Mouse (Mus musculus): ENCODE measurements at regions not wholly inside any gene's neighbourhood (a gene's known extent, or its start where the extent isn't known, plus 50 kb on each side); places are given as distances from the start of the nearest gene placed in this dataset.
A peak's percentile ranks its signal among the peaks of the same experiment; 100 is the strongest.

DNA sequence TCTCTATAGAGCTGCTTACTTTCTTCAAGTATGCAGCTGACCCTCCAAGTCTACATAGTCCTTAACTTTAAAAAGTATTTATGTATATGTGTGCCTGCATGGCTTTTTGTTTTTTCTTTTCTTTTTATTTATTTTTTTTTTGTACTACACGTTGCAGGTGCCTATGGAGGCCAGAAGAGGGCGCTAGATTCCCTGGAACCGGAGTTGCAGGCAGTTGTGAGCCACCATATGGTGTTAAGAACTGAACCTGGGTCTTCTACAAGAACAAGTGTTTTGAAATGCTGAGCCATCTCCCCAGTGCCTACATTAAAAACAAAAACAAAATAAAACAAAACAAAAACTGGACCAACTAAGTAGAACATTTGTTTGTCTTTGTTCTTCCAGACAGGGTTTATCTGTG lies 325.9 kb upstream of the Dio3 start:
- DNase-seq (ENCODE audit: low spot score): no peak

DNA sequence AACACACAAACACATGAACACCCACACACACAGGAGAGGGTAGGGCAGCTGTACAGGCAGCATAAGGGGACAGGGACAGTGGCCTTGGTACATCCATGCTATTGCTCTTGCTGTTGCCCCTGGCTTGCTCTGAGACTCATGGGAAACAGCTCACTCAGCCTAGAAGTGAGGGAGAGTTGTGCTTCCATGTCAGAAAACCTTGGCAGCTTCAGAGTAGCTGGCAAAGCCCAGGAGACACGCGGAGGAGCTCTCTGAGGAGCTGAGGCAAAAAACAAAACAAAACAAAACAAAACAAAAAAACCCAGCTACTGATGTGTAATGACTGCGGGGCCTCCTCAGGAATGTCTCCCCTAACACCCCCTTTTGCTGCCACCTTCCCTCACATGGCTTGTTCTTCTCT lies 321.6 kb upstream of the Dio3 start:
- no peak for DNase-seq (ENCODE audit: low spot score)

DNA sequence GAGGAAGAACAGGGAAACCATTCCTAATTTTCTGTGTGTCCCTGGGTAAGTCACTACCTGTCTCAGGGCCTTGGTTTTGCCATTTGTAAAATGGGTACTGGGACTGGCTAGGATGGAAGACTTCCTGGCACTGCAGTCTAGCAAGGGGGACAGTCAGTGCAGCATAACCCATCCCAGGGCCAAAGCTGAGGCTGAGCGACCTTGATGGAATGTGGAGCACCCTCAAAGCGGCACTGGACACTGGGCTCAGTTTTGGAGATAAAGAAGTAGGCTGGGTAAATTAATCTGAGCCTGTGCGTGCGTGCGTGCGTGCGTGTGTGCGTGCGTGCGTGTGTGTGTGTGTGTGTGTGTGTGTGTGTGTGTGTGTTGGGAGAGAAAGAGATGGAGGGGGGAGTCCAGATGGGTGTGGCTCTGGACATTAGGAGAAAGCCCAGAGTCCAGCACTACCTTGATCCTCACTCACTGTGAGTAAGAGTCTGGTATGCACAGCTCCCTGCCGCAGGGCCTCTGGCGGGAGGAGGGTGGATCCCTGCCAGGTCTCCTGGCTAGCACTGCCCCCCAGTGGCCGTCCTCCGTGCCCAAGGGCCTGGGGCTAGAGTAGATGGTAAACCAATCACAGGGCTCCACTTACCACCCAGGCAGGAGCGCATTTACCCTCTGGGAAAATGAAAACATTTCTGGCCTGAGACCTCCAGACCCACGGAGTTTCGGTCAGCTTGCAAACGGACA lies 320.3 kb upstream of the Dio3 start:
- DNase-seq (ENCODE audit: low spot score): peak; percentile 72

DNA sequence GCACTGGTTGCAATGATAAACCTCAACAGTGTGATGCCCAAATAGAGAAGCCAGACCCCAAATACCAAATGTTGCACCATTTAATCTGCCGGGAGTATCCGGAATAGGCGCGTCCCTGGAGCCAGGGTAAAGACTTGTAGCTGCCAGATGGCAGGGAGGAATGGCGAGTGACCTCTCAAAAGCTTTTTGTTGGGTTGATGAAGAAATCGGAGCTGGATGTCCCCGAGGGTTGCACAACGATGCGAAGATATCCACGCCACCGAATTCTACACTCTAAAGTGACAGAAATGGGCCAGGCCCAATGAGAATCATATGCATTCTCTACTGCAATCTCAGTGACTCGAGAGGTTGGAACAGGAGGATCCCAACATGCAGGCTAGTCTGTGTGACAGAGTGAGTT lies 312.1 kb upstream of the Dio3 start:
- no peak for DNase-seq (ENCODE audit: low spot score)

DNA sequence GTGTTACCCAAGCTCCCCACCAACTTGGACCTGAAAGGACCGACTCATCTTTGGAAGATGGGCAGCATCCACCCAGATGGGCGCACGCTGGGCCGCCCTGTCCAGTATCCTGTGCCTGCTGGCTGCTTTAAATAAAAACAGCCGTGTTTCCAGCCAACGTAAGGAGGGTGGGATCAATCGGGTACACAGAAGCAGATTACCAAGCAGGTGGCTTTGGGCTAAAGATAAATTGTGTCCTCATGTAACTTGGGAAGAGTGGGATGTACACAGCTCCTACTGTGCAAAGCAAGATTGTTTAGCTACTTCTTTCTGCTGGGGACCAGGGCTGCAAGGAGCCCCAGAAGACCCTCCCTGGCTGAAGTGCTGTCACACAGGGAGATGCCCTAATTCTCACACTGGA lies 310.6 kb upstream of the Dio3 start:
- no peak for DNase-seq (ENCODE audit: low spot score)

DNA sequence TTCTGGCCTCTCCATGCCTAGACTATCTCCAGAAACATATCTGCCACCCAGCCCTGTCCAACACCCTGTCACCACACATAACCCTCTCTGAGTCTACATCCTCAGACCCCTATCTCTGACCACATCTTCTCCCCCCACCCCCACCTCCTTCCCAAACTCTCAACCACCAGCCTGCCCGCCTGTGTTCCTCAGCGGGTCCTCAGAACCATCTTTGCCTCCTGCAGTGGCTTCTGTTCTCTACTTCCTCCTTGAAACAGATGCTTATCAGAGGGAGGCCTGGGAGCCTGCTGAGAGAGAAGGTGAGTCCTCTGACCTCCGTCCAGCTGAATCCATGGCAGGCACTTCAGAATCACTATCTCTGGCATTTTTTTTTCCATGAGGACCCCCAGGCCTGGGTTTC lies 307.4 kb upstream of the Dio3 start:
- no peak for DNase-seq (ENCODE audit: low spot score)

DNA sequence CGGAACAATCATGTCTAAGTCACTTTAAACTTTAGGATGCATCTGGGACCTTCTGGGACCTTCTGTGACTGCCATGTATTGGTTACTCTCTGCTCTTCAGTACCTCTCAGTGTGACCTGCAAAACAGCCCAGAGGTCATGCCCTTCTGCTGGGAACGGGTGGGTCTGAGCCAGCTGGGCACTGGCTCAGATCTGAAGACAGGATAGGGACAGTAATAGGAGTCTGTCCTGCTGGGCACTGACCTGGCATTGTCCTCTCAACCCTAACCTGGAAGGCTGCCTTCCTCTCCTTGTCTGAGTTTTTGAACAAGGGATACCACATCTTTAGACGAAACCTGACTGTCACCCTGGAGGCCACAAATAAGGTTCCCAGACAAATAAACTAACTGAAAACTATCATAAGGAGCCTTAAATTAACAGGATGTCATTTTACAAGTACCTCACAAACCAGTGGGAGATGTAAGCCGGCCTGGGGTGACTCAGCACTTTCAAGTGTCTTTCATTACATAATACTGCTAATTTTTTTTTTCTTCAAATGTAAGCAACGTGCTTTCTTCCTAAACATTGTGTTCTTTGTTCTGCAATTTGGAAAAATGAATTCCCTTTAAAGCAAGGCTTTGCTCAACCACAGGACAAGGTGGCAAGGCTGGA lies 306.4 kb upstream of the Dio3 start:
- no peak for DNase-seq (ENCODE audit: low spot score)

DNA sequence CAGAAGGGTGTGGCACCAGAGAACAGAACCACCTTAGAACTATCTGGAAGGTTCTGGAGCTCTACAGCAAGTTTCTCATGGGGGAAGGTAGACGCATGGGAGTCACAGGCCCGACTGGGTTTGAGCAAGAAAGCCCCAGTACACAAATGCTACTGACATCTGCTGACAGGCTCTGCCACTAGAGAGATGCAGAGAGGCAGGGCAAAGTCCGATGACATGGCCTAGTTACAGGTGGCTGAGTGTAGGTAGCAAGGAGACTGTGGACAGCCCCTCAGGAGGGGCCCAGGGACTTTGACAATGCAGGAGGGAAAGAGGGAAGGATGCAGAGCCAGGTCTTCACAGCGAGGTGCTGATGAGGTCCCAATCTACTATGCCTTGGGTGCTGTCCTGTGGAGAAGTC lies 305.3 kb upstream of the Dio3 start:
- DNase-seq (ENCODE audit: low spot score): no peak

DNA sequence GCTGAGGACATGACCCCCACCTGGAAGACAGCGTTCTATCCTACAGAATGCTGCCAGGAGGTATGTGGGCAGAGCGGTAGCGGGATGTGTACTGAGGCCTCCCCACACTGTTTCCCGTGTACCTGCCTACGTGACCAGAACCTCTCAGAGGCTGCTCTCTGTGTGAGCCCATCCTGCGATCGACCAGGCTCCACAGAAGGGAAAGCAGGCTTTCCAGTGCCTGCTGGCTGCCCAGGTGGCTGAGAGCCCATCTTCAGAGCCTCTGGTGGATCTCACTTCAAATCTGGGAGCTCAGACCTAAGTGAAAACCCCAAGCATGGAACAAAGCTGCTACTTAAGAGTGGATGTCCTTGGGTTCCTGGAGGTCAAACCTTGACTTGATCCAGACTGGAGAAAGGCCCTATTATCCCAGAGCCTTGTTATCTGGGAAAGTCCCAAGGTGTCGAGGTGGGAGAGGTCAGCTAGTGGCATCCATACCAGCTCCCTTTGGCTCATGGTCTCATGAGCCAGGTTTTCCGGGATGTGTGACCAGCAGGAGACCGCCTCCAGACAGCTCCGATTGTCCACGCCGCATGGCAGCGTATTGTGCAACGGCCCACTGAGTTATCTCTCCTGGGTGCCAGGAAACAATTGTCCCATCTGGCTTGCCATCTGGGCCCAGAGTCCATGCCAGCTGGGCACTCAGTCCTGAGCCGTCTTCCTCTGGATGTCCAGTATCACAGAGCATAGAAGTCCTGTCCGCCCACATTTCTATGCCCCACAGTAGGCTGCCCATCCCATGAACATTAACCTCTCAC lies 303.5 kb upstream of the Dio3 start:
- DNase-seq (ENCODE audit: low spot score): no peak

DNA sequence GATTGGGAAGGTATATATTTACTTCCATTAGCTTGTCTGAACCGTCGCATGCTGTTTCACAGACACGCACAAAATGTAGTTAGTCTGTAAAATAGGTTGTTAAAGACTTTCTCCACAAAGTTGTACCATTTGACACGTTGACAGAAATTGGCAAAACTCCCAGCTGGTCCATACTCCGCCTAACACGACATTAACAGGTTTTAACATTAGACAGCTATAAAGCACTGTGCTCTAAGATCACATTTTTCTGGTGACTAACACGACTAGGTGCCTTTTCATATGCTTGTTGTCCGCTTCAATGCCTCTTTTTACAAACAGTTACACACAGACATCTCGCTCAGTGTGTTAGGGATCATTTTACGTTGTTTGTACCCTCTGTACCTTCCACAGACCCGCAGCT lies 294.2 kb upstream of the Dio3 start:
- DNase-seq (ENCODE audit: low spot score): no peak

DNA sequence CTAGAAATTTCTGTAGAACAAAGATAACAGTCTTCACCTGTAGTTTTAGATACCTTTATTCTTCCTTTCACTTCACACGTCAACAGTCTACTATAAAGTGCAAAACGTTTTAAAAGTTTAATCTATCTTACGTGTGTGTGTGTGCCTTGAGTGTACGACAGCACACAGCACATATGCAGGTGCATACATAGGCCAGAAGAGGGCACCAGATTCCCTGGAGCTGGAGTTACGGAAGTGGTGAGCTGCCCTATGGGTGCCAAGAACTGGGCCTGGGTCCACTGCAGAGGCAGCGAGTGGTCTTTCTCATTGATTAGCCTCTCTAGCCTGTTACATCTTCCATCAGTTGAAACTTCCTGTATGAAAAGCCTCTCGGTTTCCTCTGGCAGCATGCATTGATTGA lies 285.5 kb upstream of the Dio3 start:
- DNase-seq (ENCODE audit: low spot score): no peak

DNA sequence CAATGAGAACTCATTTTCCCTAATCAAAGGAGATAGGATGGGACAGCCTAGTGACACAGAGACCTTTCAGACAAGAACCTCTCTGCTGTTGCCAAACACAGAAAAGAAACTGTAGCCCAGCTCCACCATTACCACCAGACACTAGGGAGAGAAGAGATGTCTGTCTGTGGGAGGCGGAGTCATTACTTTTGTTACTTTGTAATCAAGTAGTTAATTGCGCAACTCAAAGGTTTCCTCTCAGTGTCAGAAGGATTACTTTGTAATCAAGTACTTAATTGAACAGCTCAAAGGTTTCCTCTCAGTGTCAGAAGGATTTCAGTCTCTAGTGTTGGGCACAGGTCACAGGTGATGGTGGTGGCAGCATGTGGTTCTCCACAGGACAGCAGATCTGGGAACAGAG lies 276.2 kb upstream of the Dio3 start:
- DNase-seq (ENCODE audit: low spot score): no peak

DNA sequence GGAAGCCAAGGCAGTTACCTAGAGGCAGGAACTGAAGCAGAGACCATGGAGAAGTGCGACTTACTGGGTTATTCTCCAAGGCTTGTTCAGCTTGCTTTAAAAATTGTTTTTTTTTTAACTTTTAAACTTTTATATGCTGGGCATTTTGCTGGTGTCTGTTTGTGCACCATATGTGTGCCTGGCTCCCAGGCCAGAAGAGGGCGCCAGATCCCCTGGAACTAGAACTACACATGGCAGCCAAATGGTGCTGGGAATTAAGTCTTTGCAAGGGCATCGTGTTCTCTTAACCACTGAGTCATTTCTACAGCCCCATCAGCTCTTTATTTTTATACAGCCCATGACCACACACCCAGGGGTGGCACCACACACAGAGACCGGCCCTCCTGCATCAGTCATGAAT lies 269.7 kb upstream of the Dio3 start:
- no peak for DNase-seq (ENCODE audit: low spot score)

DNA sequence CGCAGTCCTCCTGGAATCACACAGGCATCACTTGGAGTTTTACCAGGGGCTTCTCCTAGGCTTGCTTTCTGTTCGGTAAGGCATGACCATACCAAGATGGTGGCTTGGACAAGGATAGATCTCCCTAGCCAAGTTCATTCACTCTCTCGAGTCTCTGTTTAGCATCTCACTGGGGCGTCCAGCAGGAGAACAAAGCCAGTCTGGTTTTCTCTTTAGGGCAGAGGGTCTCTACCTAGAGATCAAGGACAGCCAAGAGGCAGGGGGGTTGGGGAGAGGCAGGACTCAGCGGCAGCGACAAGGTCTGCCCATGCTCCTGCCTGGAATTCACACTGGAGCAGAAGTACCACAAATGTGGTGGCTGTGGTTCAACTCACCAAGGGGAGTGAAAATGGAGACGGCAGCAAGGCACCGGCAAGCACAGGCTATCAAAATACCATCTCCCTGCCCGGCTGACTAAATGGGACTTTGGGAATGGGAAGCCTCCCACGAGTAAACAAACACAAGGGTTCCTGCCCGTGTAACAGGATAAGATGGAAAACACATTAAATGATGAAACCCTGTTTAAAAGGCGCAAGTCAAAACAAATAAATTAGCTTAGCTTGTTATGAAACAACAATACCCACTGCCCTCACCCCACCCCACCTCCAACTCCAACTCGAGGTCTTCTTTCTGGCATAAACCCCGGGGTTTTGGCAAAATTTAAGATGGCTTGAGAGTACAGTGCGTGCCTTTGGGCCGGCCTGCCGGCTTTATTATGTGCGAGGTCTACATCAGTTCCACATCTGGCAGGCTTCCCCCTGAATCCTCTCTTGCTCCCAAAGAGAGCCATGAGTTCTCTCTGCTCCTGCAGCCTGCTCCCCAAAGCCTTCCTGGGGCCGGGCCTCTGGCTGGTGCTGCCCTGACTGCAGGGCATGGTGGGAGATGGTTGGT lies 258.1 kb upstream of the Dio3 start:
- DNase-seq (ENCODE audit: low spot score): no peak

DNA sequence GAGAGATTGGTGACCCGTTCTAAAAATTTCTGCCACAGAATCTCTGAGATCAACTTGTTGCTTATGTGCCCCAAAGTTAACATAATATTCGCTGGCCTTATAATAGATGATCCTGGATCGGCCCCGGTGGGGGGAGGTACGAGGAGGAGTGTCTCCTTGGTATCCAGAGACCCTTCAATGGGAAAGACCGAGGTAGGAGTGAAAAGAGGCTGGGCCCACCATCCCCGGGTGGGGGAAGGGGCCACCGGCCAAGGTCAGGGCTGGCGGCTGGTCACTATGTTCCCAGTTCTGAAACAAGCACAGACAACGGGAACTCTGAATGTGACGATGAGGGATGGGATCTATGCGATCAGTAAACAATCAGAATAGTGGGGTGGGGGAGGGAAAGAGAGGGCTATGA lies 257.2 kb upstream of the Dio3 start:
- no peak for DNase-seq (ENCODE audit: low spot score)

DNA sequence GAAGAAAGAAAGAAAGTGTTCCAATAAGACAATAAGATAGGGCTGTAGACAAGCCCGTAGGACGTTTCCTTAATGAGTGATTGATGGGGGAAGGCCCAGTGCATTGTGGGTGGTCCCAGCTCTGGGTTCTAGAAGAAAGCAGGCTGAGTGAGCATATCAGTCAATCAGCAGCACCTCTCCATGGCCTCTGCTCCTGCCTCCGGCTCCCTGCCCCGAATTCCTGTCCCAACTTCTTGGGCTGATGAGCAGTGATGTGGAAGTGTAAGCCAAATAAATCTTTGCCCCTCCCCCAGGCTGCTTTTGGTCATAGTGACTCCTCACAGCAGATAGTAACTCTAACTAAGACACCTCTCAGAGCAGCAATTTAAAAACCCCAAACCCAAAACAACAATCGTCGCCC lies 256.2 kb upstream of the Dio3 start:
- DNase-seq (ENCODE audit: low spot score): no peak

DNA sequence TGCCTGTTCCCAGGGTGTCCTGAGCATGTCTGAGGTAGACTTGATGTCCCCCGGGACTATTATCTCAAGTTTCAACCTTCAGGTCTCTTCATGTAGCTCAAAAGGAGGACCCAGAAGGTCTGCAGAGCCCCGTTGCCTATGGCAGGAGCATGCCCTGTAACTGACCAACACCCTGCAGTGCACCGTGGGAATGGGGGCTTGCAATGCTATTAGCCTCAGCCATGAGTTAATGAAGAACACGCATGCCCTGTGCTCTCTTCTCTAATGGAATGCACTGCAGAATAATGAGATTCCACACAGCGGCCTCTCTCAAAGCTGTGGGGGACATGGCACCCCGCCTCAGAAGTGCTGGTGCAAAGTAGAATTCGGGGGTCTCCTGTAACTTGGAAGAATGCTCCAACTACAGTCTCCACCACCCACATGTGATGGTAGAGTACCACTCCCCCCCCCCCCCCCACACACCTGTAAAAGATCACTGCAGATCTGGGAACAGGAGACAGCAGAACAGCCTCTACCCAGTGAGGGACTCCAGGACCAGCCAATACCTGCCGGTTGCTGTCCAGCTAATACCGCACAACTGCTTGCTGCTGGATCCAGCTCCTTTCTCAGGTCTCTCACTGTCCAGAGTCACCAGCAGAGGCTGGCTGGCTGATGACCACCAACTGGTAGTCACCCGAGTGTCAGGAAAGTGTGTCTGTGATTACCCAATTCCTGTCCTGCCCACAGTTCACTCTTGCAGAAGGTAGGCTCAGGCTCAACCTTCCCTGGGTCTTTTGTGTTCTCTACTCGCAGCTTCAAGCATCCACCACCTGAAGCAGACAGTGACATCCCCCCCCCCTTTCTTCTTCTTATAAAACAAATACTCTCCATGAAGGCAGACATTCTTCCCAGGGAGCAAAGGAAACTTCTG lies 255.4 kb upstream of the Dio3 start:
- no peak for DNase-seq (ENCODE audit: low spot score)

DNA sequence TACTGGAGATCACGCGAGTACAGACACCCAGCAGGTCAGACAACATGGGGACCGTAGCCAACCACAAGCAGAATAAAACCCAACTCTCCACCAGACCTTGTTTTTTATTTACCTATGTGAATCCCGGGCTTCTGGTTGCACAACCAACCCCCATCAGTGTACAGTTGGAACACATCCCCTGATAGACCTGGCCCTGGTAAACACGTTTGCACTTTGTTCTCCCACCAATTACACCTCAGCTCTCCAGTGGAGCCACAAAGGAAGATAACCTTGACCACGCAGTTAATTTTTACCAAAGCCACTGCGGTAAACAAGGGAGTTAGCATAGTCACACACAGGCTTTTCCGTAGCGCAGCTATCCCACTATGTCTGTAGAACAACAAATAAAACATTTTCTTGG lies 254.6 kb upstream of the Dio3 start:
- DNase-seq (ENCODE audit: low spot score): no peak

DNA sequence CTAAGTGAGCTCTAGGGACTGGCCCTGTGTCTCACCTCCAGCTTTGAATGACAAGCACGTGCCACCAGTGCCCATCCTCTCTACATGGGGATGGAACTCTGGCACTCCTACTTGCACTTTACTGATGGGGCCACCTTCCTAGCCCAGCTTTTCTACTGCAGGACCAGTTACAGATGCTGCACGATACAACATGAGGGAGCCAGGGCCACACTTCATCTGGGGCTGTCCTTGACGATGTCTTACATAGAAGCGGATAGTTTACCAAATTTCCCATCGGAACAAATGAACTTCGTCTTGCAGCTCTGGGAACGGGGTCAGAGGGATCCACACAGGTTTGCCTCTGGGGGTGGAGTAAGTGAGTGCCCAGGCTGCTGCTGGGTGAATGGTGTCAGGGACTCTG lies 253.7 kb upstream of the Dio3 start:
- DNase-seq (ENCODE audit: low spot score): no peak

DNA sequence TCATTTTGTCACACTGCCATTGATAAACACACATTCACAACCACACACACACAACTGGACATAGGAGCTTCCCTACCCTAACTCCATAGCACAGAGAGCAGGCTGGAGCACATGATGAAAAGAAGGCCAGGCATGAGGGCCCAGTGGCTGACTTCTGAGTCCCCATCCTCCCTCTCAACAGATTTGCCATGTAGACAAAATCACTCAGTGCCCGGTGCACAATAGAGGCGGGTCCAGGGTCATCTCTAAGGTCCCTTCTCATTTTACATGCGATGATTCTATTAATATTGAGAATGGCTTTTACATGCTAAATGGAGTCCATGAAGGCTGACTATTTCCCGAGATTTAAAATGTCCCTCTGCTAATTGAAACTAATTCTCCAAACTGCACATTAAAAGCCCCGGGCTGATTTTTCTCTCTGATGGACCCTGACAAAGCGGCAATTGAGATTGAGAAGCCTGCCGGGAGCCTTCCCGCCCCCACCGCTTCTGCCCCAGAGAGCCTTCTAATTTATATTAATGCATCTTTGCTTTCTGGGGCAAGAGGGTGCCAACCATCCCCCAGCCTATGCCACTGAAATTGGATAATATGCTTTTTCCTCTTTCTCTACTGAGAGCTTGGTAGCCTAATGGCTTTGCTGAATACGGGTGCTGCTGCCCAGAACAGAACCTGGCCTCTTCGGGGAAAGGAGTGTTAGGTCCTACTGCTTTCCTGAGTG lies 252.7 kb upstream of the Dio3 start:
- DNase-seq (ENCODE audit: low spot score): no peak

DNA sequence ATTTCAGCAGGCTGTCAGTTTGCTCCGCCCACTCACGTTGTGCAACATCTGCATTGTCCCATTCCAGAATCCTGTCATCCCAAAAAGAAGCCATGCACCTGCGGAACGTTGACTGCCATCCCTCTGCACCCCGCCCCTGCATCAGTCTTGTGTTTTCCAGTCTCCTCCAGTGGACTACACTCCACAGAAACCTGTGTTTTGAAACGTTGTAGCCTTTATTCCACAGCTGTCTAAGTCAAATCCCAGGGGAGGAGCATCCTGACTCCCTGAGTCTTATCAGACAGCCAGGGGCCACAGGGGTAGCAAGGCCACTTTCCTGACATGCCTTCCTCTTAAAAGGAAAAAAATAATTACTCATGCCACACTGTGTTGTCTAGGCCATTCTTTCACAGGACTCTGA lies 251.5 kb upstream of the Dio3 start:
- no peak for DNase-seq (ENCODE audit: low spot score)

Measured in urinary bladder, postnatal 25 days (tissue).